Mouse (Mus musculus) thymus, postnatal 0 days (tissue): ENCODE measurements around the gene Trim43c. TPM values are rescaled to one million over a fixed set of nuclear protein-coding genes. Genes with fewer than 3 reads are reported as not detected.
"Not testable (repeated sequence)": the region's sequence is repeated elsewhere in the genome, so short reads cannot be mapped to it uniquely, and the experiment has no call there.

Source experiments
- DNase-seq: peaks from one replicate; pipeline ENCODE4 v3.0.0-alpha.2; 2015; ENCODE audit warnings: low spot score
- polyA plus RNA-seq: library from polyadenylated mRNA; unstranded; fragments of >200 nt; fragmentation: Nextera tagmentation; extraction: Ambion mirVana; gene quantifications from 2 replicates; pipeline ENCODE4 v1.2.1, GENCODE M21; 2015

The Trim43c gene
- 0.10 and 0.21 TPM in 2 replicates for polyA plus RNA-seq

- DNase-seq = not testable (repeated sequence)
Observed at GRCm38 (mm10) chr9:88838864-88839263, at the start of gene Trim43c. TSS of gene Trim43c (plus strand) at chr9:88839164.

- DNase-seq = not testable (repeated sequence)
Observed at GRCm38 (mm10) chr9:88853072-88853471, 14.1 kb downstream of the Trim43c start.

- DNase-seq = peak; percentile 80
Observed at GRCm38 (mm10) chr9:88858566-88859492, 19.9 kb downstream of the Trim43c start.

Other genes starting within 250 kb of the Trim43c start
- gene Mthfsl, start 118.9 kb upstream of the Trim43c start, polyA plus RNA-seq = 51.0 and 57.9 TPM in 2 replicates
- gene Bcl2a1d, start 107.2 kb upstream of the Trim43c start, polyA plus RNA-seq = 37.1 and 40.2 TPM in 2 replicates
- 14.4 and 14.5 TPM in 2 replicates for gene Bcl2a1a, start 117.7 kb downstream of the Trim43c start, polyA plus RNA-seq